Mouse (Mus musculus): Measurements from ENCODE around the gene Grid1. TPM values are rescaled to one million over a fixed set of nuclear protein-coding genes. Genes with fewer than 3 reads are reported as not detected.

Gene Grid1
- polyA plus RNA-seq, 1 experiment from 2014 or later, result 2.5 TPM

GRCm38 (mm10) chr14:34945471-34946313 lies 125.8 kb downstream of the Grid1 start:
- Histone ChIP-seq H3K4me3 (ENCODE audit: low read depth, low read length) (no peak overlapping the region), H3K27me3 (replicated peaks; ENCODE audit: control insufficient read depth, insufficient read depth, low read length) (no peaks in the 10 kb centered on the region), H3K4me1 (ENCODE audit: control insufficient read depth, insufficient read depth, low read length) (no peaks in the 10 kb centered on the region), H3K36me3 (ENCODE audit: control insufficient read depth, insufficient read depth, low read length) (no peaks in the 10 kb centered on the region), H3K9me3 (ENCODE audit: control insufficient read depth, low read length) (no peaks in the 10 kb centered on the region), H3K9ac (ENCODE audit: low read depth, low read length) (no peak overlapping the region), H3K4me2 (ENCODE audit: low read depth, low read length) (no peak overlapping the region), H3K27ac (replicated peaks; ENCODE audit: low read depth, low read length) (no peak overlapping the region)
- WGBS, result 80% methylated on average over 17 of the region's 17 CpGs
- DNase-seq (ENCODE audit: low spot score) (no peak), ATAC-seq (ENCODE audit: low read depth) (no peak)

- no peak for DNase-seq (ENCODE audit: low spot score)
- H3K9me3 ChIP-seq (ENCODE audit: control insufficient read depth, low read length), result no peaks in the 10 kb centered on the region
- H3K4me2 ChIP-seq (ENCODE audit: low read depth, low read length), result no peak overlapping the region
- no peak for ATAC-seq (ENCODE audit: low read depth)
- WGBS, result 76% methylated on average over 2 of the region's 2 CpGs
- no peaks in the 10 kb centered on the region for H3K4me1 ChIP-seq (ENCODE audit: control insufficient read depth, insufficient read depth, low read length)
- no peak overlapping the region for H3K27ac ChIP-seq (replicated peaks; ENCODE audit: low read depth, low read length)
- H3K36me3 ChIP-seq (ENCODE audit: control insufficient read depth, insufficient read depth, low read length), result no peaks in the 10 kb centered on the region
- no peak overlapping the region for H3K9ac ChIP-seq (ENCODE audit: low read depth, low read length)
- H3K27me3 ChIP-seq (replicated peaks; ENCODE audit: control insufficient read depth, insufficient read depth, low read length), result no peaks in the 10 kb centered on the region
- H3K4me3 ChIP-seq (ENCODE audit: low read depth, low read length), result no peak overlapping the region
Measured at GRCm38 (mm10) chr14:34946314-34946583, 126.3 kb downstream of the Grid1 start.

GRCm38 (mm10) chr14:34948249-34948648 lies 128.3 kb downstream of the Grid1 start:
- ATAC-seq (ENCODE audit: low read depth) (no peak), DNase-seq (ENCODE audit: low spot score) (no peak)
- 78% methylated on average over 6 of the region's 6 CpGs for WGBS
- Histone ChIP-seq H3K9me3 (ENCODE audit: control insufficient read depth, low read length) (no peaks in the 10 kb centered on the region), H3K4me1 (ENCODE audit: control insufficient read depth, insufficient read depth, low read length) (no peaks in the 10 kb centered on the region), H3K4me3 (ENCODE audit: low read depth, low read length) (no peak overlapping the region), H3K9ac (ENCODE audit: low read depth, low read length) (no peak overlapping the region), H3K36me3 (ENCODE audit: control insufficient read depth, insufficient read depth, low read length) (no peaks in the 10 kb centered on the region), H3K27ac (replicated peaks; ENCODE audit: low read depth, low read length) (no peak overlapping the region), H3K4me2 (ENCODE audit: low read depth, low read length) (no peak overlapping the region), H3K27me3 (replicated peaks; ENCODE audit: control insufficient read depth, insufficient read depth, low read length) (no peaks in the 10 kb centered on the region)

- DNase-seq (ENCODE audit: low spot score), result no peak
- WGBS, result 29% methylated on average over 3 of the region's 3 CpGs
- no peaks in the 10 kb centered on the region for H3K27me3 ChIP-seq (replicated peaks; ENCODE audit: control insufficient read depth, insufficient read depth, low read length)
- no peak overlapping the region for H3K9ac ChIP-seq (ENCODE audit: low read depth, low read length)
- H3K4me3 ChIP-seq (ENCODE audit: low read depth, low read length), result no peak overlapping the region
- no peaks in the 10 kb centered on the region for H3K36me3 ChIP-seq (ENCODE audit: control insufficient read depth, insufficient read depth, low read length)
- no peaks in the 10 kb centered on the region for H3K9me3 ChIP-seq (ENCODE audit: control insufficient read depth, low read length)
- H3K27ac ChIP-seq (replicated peaks; ENCODE audit: low read depth, low read length), result no peak overlapping the region
- H3K4me1 ChIP-seq (ENCODE audit: control insufficient read depth, insufficient read depth, low read length), result no peaks in the 10 kb centered on the region
- no peak overlapping the region for H3K4me2 ChIP-seq (ENCODE audit: low read depth, low read length)
- no peak for ATAC-seq (ENCODE audit: low read depth)
Measured at GRCm38 (mm10) chr14:34952311-34952710, 132.4 kb downstream of the Grid1 start.

GRCm38 (mm10) chr14:34953566-34953965 lies 133.7 kb downstream of the Grid1 start:
- no peaks in the 10 kb centered on the region for H3K9me3 ChIP-seq (ENCODE audit: control insufficient read depth, low read length)
- H3K36me3 ChIP-seq (ENCODE audit: control insufficient read depth, insufficient read depth, low read length), result no peaks in the 10 kb centered on the region
- H3K27me3 ChIP-seq (replicated peaks; ENCODE audit: control insufficient read depth, insufficient read depth, low read length), result no peaks in the 10 kb centered on the region
- H3K4me2 ChIP-seq (ENCODE audit: low read depth, low read length), result no peak overlapping the region
- H3K27ac ChIP-seq (replicated peaks; ENCODE audit: low read depth, low read length), result no peak overlapping the region
- DNase-seq (ENCODE audit: low spot score) (no peak), ATAC-seq (ENCODE audit: low read depth) (no peak)
- H3K4me1 ChIP-seq (ENCODE audit: control insufficient read depth, insufficient read depth, low read length), result no peaks in the 10 kb centered on the region
- 90% methylated on average over 9 of the region's 9 CpGs for WGBS
- H3K9ac ChIP-seq (ENCODE audit: low read depth, low read length), result no peak overlapping the region
- H3K4me3 ChIP-seq (ENCODE audit: low read depth, low read length), result no peak overlapping the region

GRCm38 (mm10) chr14:34955689-34956088 lies 135.8 kb downstream of the Grid1 start:
- no peak for ATAC-seq (ENCODE audit: low read depth)

GRCm38 (mm10) chr14:34960227-34960626 lies 140.3 kb downstream of the Grid1 start:
- WGBS, result 63% methylated on average over 5 of the region's 6 CpGs
- H3K36me3 ChIP-seq (ENCODE audit: control insufficient read depth, insufficient read depth, low read length), result no peaks in the 10 kb centered on the region
- ATAC-seq (ENCODE audit: low read depth) (peak; percentile 79; the same call in 1 of the 2 replicates), DNase-seq (ENCODE audit: low spot score) (peak; percentile 63)
- no peaks in the 10 kb centered on the region for H3K27me3 ChIP-seq (replicated peaks; ENCODE audit: control insufficient read depth, insufficient read depth, low read length)
- no peak overlapping the region for H3K4me3 ChIP-seq (ENCODE audit: low read depth, low read length)
- H3K9me3 ChIP-seq (ENCODE audit: control insufficient read depth, low read length), result no peaks in the 10 kb centered on the region
- H3K27ac ChIP-seq (replicated peaks; ENCODE audit: low read depth, low read length), result no peak overlapping the region
- H3K4me1 ChIP-seq (ENCODE audit: control insufficient read depth, insufficient read depth, low read length), result no peaks in the 10 kb centered on the region
- no peak overlapping the region for H3K9ac ChIP-seq (ENCODE audit: low read depth, low read length)
- H3K4me2 ChIP-seq (ENCODE audit: low read depth, low read length), result no peak overlapping the region

More at GRCm38 (mm10) chr14:34955689-34956088, 135.8 kb downstream of the Grid1 start:
- WGBS, result 83% methylated on average over 1 of the region's 1 CpGs
- Histone ChIP-seq H3K4me2 (ENCODE audit: low read depth, low read length) (no peak overlapping the region), H3K9me3 (ENCODE audit: control insufficient read depth, low read length) (no peaks in the 10 kb centered on the region), H3K4me1 (ENCODE audit: control insufficient read depth, insufficient read depth, low read length) (no peaks in the 10 kb centered on the region), H3K27me3 (replicated peaks; ENCODE audit: control insufficient read depth, insufficient read depth, low read length) (no peaks in the 10 kb centered on the region), H3K27ac (replicated peaks; ENCODE audit: low read depth, low read length) (no peak overlapping the region), H3K4me3 (ENCODE audit: low read depth, low read length) (no peak overlapping the region), H3K9ac (ENCODE audit: low read depth, low read length) (no peak overlapping the region), H3K36me3 (ENCODE audit: control insufficient read depth, insufficient read depth, low read length) (no peaks in the 10 kb centered on the region)
- DNase-seq (ENCODE audit: low spot score), result no peak

- no peaks in the 10 kb centered on the region for H3K4me1 ChIP-seq (ENCODE audit: control insufficient read depth, insufficient read depth, low read length)
- H3K4me3 ChIP-seq (ENCODE audit: low read depth, low read length), result no peak overlapping the region
- H3K4me2 ChIP-seq (ENCODE audit: low read depth, low read length), result no peak overlapping the region
- H3K27ac ChIP-seq (replicated peaks; ENCODE audit: low read depth, low read length), result no peak overlapping the region
- 79% methylated on average over 4 of the region's 4 CpGs for WGBS
- H3K9ac ChIP-seq (ENCODE audit: low read depth, low read length), result no peak overlapping the region
- no peaks in the 10 kb centered on the region for H3K9me3 ChIP-seq (ENCODE audit: control insufficient read depth, low read length)
- no peak for DNase-seq (ENCODE audit: low spot score)
- H3K27me3 ChIP-seq (replicated peaks; ENCODE audit: control insufficient read depth, insufficient read depth, low read length), result no peaks in the 10 kb centered on the region
- no peak for ATAC-seq (ENCODE audit: low read depth)
- no peaks in the 10 kb centered on the region for H3K36me3 ChIP-seq (ENCODE audit: control insufficient read depth, insufficient read depth, low read length)
Measured at GRCm38 (mm10) chr14:34963616-34964168, 143.8 kb downstream of the Grid1 start.

Measured in embryonic facial prominence, embryonic 14.5 days (tissue).